Mouse (Mus musculus): ENCODE measurements around the gene Nbea. TPM values are rescaled to one million over a fixed set of nuclear protein-coding genes. Genes with fewer than 3 reads are reported as not detected.

Gene Nbea
- polyA plus RNA-seq, 1 experiment = 3.2 TPM

DNA sequence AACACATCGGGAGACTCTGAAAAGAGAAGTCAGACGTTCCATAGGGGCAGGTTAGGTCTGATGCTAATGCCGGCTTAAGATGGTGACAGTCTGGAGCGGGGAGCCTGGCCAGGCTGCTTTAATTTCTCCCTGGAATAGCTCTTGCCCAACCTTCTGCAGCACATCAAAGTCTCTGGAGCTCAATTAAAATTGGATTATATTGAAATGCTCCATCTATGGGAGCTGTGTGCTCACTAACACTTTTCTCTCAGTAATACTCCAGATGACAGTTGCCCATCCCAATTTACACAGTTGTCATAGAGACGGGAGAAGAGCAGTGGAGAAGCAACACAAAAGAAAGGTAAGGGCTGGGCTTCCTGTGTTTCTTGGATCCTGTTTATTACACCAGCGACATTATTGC is 442.1 kb downstream of the Nbea start:
- Histone ChIP-seq H3K4me3 (ENCODE audit: insufficient read depth, poor library complexity, severe bottlenecking) (no peak overlapping the region), H3K79me3 (ENCODE audit: low read depth) (no peaks in the 10 kb centered on the region), H3ac (ENCODE audit: control insufficient read depth, insufficient read length, low read depth) (no peak overlapping the region), H3K36me3 (ENCODE audit: control insufficient read depth, insufficient read depth) (no peaks in the 10 kb centered on the region), H3K79me2 (ENCODE audit: control insufficient read depth, insufficient read depth) (no peaks in the 10 kb centered on the region), H3K27me3 (ENCODE audit: control insufficient read depth, insufficient read depth, insufficient read length) (no peaks in the 10 kb centered on the region)
- TF ChIP-seq MAX (IDR thresholded peaks at IDR 0.05) = no peak
- no peak for TF ChIP-seq CTCF (IDR thresholded peaks at IDR 0.05; ENCODE audit: control insufficient read depth, insufficient read depth, insufficient read length)
- TF ChIP-seq CEBPB (IDR thresholded peaks at IDR 0.05; ENCODE audit: low read depth) = no peak
- no peak for TF ChIP-seq USF1 (IDR thresholded peaks at IDR 0.05; ENCODE audit: low read depth)
- TF ChIP-seq MYOD1 (IDR thresholded peaks at IDR 0.05; ENCODE audit: control insufficient read depth, insufficient read length, low read depth) = no peak
- TF ChIP-seq FOSL1 (IDR thresholded peaks at IDR 0.05; ENCODE audit: insufficient read depth, low read length, poor library complexity, severe bottlenecking) = no peak
- TF ChIP-seq MYOG (IDR thresholded peaks at IDR 0.05; ENCODE audit: control insufficient read depth, extremely low read depth, insufficient read length) = no peak

DNA sequence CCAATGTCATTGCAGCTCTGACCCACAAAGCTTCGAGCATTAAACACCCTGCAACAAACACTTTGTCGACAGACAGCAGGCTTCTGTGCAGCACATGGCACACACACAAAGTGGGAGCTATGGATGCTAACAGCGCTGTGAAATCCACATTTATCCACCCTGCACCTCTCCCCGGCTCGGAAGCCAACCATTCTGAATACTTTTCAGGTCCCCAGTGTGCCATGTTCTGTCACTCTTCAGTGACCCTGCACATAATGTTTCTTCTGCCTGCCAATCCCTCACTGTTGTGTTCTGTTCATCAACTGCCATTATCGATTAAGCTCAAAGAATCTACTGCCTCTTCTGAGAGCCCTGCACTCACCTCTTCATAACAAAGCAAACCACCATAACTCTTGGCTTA is 449.8 kb downstream of the Nbea start:
- H3K36me3 ChIP-seq (ENCODE audit: control insufficient read depth, insufficient read depth) = no peaks in the 10 kb centered on the region
- no peak overlapping the region for H3ac ChIP-seq (ENCODE audit: control insufficient read depth, insufficient read length, low read depth)
- TF ChIP-seq USF1 (IDR thresholded peaks at IDR 0.05; ENCODE audit: low read depth) (no peak), MYOG (IDR thresholded peaks at IDR 0.05; ENCODE audit: control insufficient read depth, extremely low read depth, insufficient read length) (no peak), CEBPB (IDR thresholded peaks at IDR 0.05; ENCODE audit: low read depth) (no peak), FOSL1 (IDR thresholded peaks at IDR 0.05; ENCODE audit: insufficient read depth, low read length, poor library complexity, severe bottlenecking) (no peak), MAX (IDR thresholded peaks at IDR 0.05) (no peak), MYOD1 (IDR thresholded peaks at IDR 0.05; ENCODE audit: control insufficient read depth, insufficient read length, low read depth) (no peak), CTCF (IDR thresholded peaks at IDR 0.05; ENCODE audit: control insufficient read depth, insufficient read depth, insufficient read length) (no peak)
- no peaks in the 10 kb centered on the region for H3K79me3 ChIP-seq (ENCODE audit: low read depth)
- H3K4me3 ChIP-seq (ENCODE audit: insufficient read depth, poor library complexity, severe bottlenecking) = no peak overlapping the region
- H3K27me3 ChIP-seq (ENCODE audit: control insufficient read depth, insufficient read depth, insufficient read length) = no peaks in the 10 kb centered on the region
- H3K79me2 ChIP-seq (ENCODE audit: control insufficient read depth, insufficient read depth) = no peaks in the 10 kb centered on the region

DNA sequence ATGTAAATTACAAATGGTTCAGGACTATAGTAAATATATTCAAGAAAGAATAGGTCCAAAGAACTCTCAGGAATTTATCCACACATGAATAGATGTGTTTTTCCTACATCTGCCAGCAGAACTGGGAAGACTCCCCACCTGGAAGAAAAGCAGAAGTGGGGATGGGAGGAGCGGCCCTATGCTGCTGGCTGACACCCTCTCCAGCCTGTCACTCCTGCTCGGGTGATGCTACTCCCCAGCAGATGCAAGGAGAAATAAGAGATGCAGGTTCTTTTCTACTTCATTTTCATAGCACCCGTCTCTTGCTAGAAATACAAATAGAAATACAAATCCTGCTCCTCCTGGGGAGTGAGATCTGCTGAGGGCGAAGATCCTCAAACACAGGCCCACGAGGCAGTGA is 453.0 kb downstream of the Nbea start:
- H3K79me2 ChIP-seq (ENCODE audit: control insufficient read depth, insufficient read depth) = no peaks in the 10 kb centered on the region
- no peak overlapping the region for H3ac ChIP-seq (ENCODE audit: control insufficient read depth, insufficient read length, low read depth)
- H3K79me3 ChIP-seq (ENCODE audit: low read depth) = no peaks in the 10 kb centered on the region
- no peak overlapping the region for H3K4me3 ChIP-seq (ENCODE audit: insufficient read depth, poor library complexity, severe bottlenecking)
- H3K36me3 ChIP-seq (ENCODE audit: control insufficient read depth, insufficient read depth) = no peaks in the 10 kb centered on the region
- H3K27me3 ChIP-seq (ENCODE audit: control insufficient read depth, insufficient read depth, insufficient read length) = no peaks in the 10 kb centered on the region
- no peak for TF ChIP-seq FOSL1 (IDR thresholded peaks at IDR 0.05; ENCODE audit: insufficient read depth, low read length, poor library complexity, severe bottlenecking)
- TF ChIP-seq CTCF (IDR thresholded peaks at IDR 0.05; ENCODE audit: control insufficient read depth, insufficient read depth, insufficient read length) = no peak
- TF ChIP-seq MAX (IDR thresholded peaks at IDR 0.05) = no peak
- TF ChIP-seq MYOD1 (IDR thresholded peaks at IDR 0.05; ENCODE audit: control insufficient read depth, insufficient read length, low read depth) = no peak
- no peak for TF ChIP-seq CEBPB (IDR thresholded peaks at IDR 0.05; ENCODE audit: low read depth)
- no peak for TF ChIP-seq MYOG (IDR thresholded peaks at IDR 0.05; ENCODE audit: control insufficient read depth, extremely low read depth, insufficient read length)
- no peak for TF ChIP-seq USF1 (IDR thresholded peaks at IDR 0.05; ENCODE audit: low read depth)

DNA sequence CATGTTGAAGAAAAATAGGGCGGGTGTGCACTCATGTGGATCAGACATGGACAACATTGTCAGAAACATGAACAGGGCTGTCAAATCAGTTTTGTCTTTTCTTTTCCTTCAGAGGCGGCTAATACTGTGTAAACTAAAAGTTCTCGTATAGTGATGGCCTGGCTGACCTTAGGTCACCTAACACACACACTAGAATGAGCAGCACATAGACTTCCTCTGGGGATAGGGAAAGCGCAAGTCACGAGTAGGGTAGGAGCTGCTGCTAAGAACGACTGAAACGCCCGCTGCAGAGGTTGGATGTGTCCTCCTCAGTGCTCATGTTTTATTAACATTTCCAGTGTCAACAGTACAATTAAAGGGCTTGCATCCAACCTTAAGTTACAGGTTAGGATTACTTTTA is 453.4 kb downstream of the Nbea start:
- no peak overlapping the region for H3ac ChIP-seq (ENCODE audit: control insufficient read depth, insufficient read length, low read depth)
- no peaks in the 10 kb centered on the region for H3K79me2 ChIP-seq (ENCODE audit: control insufficient read depth, insufficient read depth)
- H3K27me3 ChIP-seq (ENCODE audit: control insufficient read depth, insufficient read depth, insufficient read length) = no peaks in the 10 kb centered on the region
- H3K4me3 ChIP-seq (ENCODE audit: insufficient read depth, poor library complexity, severe bottlenecking) = no peak overlapping the region
- no peaks in the 10 kb centered on the region for H3K36me3 ChIP-seq (ENCODE audit: control insufficient read depth, insufficient read depth)
- H3K79me3 ChIP-seq (ENCODE audit: low read depth) = no peaks in the 10 kb centered on the region
- TF ChIP-seq CTCF (IDR thresholded peaks at IDR 0.05; ENCODE audit: control insufficient read depth, insufficient read depth, insufficient read length) (no peak), CEBPB (IDR thresholded peaks at IDR 0.05; ENCODE audit: low read depth) (no peak), MYOG (IDR thresholded peaks at IDR 0.05; ENCODE audit: control insufficient read depth, extremely low read depth, insufficient read length) (no peak), FOSL1 (IDR thresholded peaks at IDR 0.05; ENCODE audit: insufficient read depth, low read length, poor library complexity, severe bottlenecking) (no peak), USF1 (IDR thresholded peaks at IDR 0.05; ENCODE audit: low read depth) (no peak), MAX (IDR thresholded peaks at IDR 0.05) (no peak), MYOD1 (IDR thresholded peaks at IDR 0.05; ENCODE audit: control insufficient read depth, insufficient read length, low read depth) (no peak)

DNA sequence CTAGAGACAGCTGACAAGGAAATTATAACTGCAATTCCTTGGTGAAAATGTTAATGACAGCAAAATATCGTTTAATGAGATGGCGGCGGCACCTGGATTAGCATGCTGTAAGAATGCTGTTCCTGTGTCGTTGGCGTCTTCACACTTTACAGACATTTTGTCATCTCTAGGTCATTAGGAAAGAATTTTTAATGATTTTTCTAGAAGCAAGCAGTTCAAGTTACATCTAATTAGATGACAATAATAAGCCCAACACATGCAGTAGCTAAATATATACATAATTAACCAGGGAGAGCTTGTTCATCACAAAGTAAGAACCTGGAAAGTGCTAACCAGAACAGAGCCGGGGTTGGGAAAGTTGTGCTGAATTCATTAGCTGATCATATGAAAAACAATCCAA is 469.2 kb downstream of the Nbea start:
- Histone ChIP-seq H3K36me3 (ENCODE audit: control insufficient read depth, insufficient read depth) (no peaks in the 10 kb centered on the region), H3K4me3 (ENCODE audit: insufficient read depth, poor library complexity, severe bottlenecking) (no peak overlapping the region), H3K79me3 (ENCODE audit: low read depth) (no peaks in the 10 kb centered on the region), H3K79me2 (ENCODE audit: control insufficient read depth, insufficient read depth) (no peaks in the 10 kb centered on the region), H3ac (ENCODE audit: control insufficient read depth, insufficient read length, low read depth) (no peak overlapping the region), H3K27me3 (ENCODE audit: control insufficient read depth, insufficient read depth, insufficient read length) (no peaks in the 10 kb centered on the region)
- TF ChIP-seq USF1 (IDR thresholded peaks at IDR 0.05; ENCODE audit: low read depth) (no peak), MYOG (IDR thresholded peaks at IDR 0.05; ENCODE audit: control insufficient read depth, extremely low read depth, insufficient read length) (no peak)

DNA sequence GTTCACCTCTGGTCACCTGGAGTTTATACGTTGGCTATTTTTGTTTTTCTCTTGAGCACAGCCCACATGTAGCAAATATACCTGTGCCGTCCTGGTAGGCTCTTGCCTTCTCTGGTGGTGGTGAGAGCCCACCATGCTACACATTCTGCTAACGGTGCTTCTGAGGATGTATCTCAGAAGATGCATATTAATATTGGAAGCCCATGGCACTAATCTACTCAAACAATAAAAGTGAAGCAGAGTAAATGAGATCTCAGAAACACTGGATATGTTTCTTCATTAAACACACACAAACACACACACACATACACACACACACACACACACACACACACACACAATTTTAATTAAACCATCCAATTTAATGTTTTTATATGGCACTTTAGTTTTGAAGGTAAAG is 469.6 kb downstream of the Nbea start:
- Histone ChIP-seq H3K36me3 (ENCODE audit: control insufficient read depth, insufficient read depth) (no peaks in the 10 kb centered on the region), H3K27me3 (ENCODE audit: control insufficient read depth, insufficient read depth, insufficient read length) (no peaks in the 10 kb centered on the region), H3K4me3 (ENCODE audit: insufficient read depth, poor library complexity, severe bottlenecking) (no peak overlapping the region), H3K79me3 (ENCODE audit: low read depth) (no peaks in the 10 kb centered on the region), H3K79me2 (ENCODE audit: control insufficient read depth, insufficient read depth) (no peaks in the 10 kb centered on the region), H3ac (ENCODE audit: control insufficient read depth, insufficient read length, low read depth) (no peak overlapping the region)
- TF ChIP-seq MYOD1 (IDR thresholded peaks at IDR 0.05; ENCODE audit: control insufficient read depth, insufficient read length, low read depth) (no peak), FOSL1 (IDR thresholded peaks at IDR 0.05; ENCODE audit: insufficient read depth, low read length, poor library complexity, severe bottlenecking) (no peak), MAX (IDR thresholded peaks at IDR 0.05) (no peak), CTCF (IDR thresholded peaks at IDR 0.05; ENCODE audit: control insufficient read depth, insufficient read depth, insufficient read length) (no peak), CEBPB (IDR thresholded peaks at IDR 0.05; ENCODE audit: low read depth) (no peak), MYOG (IDR thresholded peaks at IDR 0.05; ENCODE audit: control insufficient read depth, extremely low read depth, insufficient read length) (no peak), USF1 (IDR thresholded peaks at IDR 0.05; ENCODE audit: low read depth) (no peak)
